Mouse (Mus musculus) lung, postnatal 10 days (tissue): ENCODE measurements around the gene Kcnq2.

Experiments used
- DNase-seq: peaks from one replicate; pipeline ENCODE4 v3.0.0; 2021

Gene Kcnq2

GRCm38 (mm10) chr2:181134591-181135445 lies at the start of gene Kcnq2:
Gene Kcnq2, minus strand, starts transcription at chr2:181135300.
- no peak for DNase-seq

- no peak for DNase-seq
Observed at GRCm38 (mm10) chr2:181180898-181181297, 45.8 kb upstream of the Kcnq2 start.

- DNase-seq, result no peak
Observed at GRCm38 (mm10) chr2:181178471-181178870, 43.4 kb upstream of the Kcnq2 start.

GRCm38 (mm10) chr2:181178015-181178414 lies 42.9 kb upstream of the Kcnq2 start:
- DNase-seq, result no peak

- DNase-seq, result no peak
Observed at GRCm38 (mm10) chr2:181174646-181175045, 39.5 kb upstream of the Kcnq2 start.

- no peak for DNase-seq
Observed at GRCm38 (mm10) chr2:181166469-181166868, 31.4 kb upstream of the Kcnq2 start.

- no peak for DNase-seq
Observed at GRCm38 (mm10) chr2:181160821-181161220, 25.7 kb upstream of the Kcnq2 start.

- no peak for DNase-seq
Observed at GRCm38 (mm10) chr2:181159771-181160170, 24.7 kb upstream of the Kcnq2 start.

- DNase-seq, result no peak
Observed at GRCm38 (mm10) chr2:181159091-181159514, 24.0 kb upstream of the Kcnq2 start.

- DNase-seq, result no peak
Observed at GRCm38 (mm10) chr2:181158471-181158870, 23.4 kb upstream of the Kcnq2 start.

- DNase-seq, result no peak
Observed at GRCm38 (mm10) chr2:181157716-181158302, 22.7 kb upstream of the Kcnq2 start.

- DNase-seq, result no peak
Observed at GRCm38 (mm10) chr2:181157180-181157579, 22.1 kb upstream of the Kcnq2 start.

GRCm38 (mm10) chr2:181156248-181157121 lies 21.4 kb upstream of the Kcnq2 start, which contains the start of gene Eef1a2:
Gene Eef1a2, minus strand, starts transcription at chr2:181157014.
- no peak for DNase-seq

- DNase-seq, result no peak
Observed at GRCm38 (mm10) chr2:181155801-181156200, 20.7 kb upstream of the Kcnq2 start.

- no peak for DNase-seq
Observed at GRCm38 (mm10) chr2:181154831-181155415, 19.8 kb upstream of the Kcnq2 start.

- DNase-seq, result no peak
Observed at GRCm38 (mm10) chr2:181154361-181154760, 19.3 kb upstream of the Kcnq2 start.

- no peak for DNase-seq
Observed at GRCm38 (mm10) chr2:181153837-181154236, 18.7 kb upstream of the Kcnq2 start.

GRCm38 (mm10) chr2:181153131-181153530 lies 18.0 kb upstream of the Kcnq2 start:
- no peak for DNase-seq

GRCm38 (mm10) chr2:181152701-181153100 lies 17.6 kb upstream of the Kcnq2 start:
- DNase-seq, result no peak

- DNase-seq, result no peak
Observed at GRCm38 (mm10) chr2:181150281-181150680, 15.2 kb upstream of the Kcnq2 start.

GRCm38 (mm10) chr2:181148318-181148955 lies 13.3 kb upstream of the Kcnq2 start:
- no peak for DNase-seq
